Mouse (Mus musculus) left cerebral cortex, postnatal 4 days (tissue): Measurements from ENCODE around the gene Phtf1. TPM values are rescaled to one million over a fixed set of nuclear protein-coding genes. Genes with fewer than 3 reads are reported as not detected.

ENCODE experiments used
- DNase-seq: peaks from one replicate; pipeline ENCODE4 v3.0.0-alpha.2; 2022
- intact Hi-C: fragments of 180-260 bp; cut with DNase I; formaldehyde crosslinking; loops from one replicate; pipeline ENCODE4 v1.15.1; 2025
- total RNA-seq, 2 experiments: library from RNA; stranded (reverse); gene quantifications; 2 replicates each; pipeline ENCODE4 v1.2.3; 2021

Phtf1 gene
- total RNA-seq, 2 experiments from 2014 or later: 30.6 to 35.2 TPM

DNA sequence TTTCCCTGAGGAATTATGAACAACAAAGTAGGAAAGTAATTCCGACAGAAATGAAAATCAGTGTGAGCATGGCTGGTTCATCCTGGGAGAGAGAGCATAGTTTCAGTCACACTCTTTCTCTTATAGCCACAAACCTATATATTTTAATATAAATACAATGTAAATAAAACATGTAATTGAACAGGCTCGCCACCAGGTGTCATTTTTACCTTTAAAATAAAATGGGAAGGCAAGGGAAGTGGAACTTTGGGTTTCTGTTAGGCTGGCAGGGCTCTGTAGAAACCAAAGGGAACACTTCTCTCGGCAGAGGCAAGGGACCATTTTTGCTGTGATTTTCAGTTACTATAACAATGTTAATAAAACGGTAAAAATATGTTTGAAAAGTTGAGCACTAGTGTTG, 51.5 kb downstream of the Phtf1 start:
- intact Hi-C loops: no loop called here
- no peak for DNase-seq

DNA sequence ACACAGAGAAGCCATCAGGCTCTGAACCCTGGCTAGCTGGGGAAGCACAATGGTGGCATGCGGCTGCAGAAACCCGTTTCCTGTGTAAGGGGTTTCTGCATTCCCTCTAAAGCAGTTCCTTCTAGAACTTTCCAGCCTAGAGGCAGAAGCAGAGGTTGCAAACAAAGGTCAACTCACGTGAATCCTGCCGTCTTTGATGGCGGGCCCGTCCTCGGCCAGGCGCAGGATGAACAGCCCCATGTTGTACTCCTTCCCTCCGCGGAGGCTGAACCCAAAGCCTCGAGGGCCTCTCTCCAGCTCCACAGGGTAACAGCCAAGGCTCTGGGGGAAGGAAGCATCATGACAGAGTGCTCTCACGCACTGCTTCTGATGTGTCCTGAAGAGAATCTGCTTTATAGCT, 52.2 kb downstream of the Phtf1 start:
- DNase-seq: no peak
- intact Hi-C loops: loop anchor here (5.0 kb wide), 1 partner anchor 422 kb away; no protein-coding TSS in a partner anchor

DNA sequence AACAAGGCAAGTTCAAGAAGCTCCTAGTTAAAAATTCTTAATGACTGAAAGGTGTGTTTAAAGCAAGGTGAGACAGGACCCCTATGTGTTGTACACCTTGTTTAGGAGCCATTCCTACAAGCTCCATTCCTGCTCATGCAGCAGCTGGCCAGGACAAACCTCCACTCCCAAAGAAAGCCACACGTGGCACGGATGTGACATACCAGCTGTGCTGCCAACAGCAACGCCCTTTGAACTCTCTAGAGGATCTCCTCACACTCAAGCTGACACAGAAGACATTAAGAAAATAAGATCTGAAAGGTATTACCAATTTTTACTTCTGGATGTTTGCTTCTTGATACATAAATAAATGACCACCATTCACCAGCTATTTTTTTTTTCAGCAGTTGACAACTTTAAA, 59.0 kb downstream of the Phtf1 start:
- intact Hi-C loops: no loop called here
- DNase-seq: no peak

DNA sequence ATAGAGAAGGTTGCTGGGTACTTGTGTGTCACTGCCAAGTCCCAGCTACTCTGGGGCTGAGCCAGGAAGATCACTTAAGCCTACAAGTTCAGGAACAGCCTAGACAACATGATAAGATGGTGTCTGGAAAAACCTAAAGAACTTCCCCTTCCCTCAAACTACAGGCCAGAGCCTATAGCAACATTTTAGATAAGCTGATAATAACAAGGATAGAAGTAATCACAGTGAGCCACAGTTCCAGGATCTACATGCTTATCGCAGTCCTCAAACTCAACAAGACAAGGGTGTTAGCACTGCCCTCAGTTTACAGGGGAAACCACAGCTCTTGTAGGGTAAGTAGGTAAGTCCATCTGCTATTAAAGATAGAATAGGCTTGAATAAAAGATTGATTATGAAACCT, 64.2 kb downstream of the Phtf1 start:
- no peak for DNase-seq
- intact Hi-C loops: no loop called here

DNA sequence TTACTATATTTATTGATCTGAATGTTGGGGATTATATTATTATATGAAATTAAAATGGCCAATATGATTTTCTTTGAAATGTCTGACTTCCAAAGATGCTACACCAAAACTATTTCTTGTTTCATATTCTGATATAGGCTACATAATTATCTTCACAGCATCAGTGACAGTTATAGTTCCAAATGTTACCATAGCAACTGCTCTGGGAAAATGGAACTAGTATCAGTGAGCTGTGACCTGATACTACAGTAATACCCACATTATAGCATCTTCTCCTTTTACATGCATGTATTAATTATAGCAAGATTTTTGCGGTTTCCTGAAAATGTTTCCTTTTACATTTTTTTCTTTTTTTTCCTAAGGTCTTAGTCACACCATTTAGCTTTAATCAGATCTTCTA, 64.8 kb downstream of the Phtf1 start:
- intact Hi-C loops: no loop called here
- DNase-seq: no peak

DNA sequence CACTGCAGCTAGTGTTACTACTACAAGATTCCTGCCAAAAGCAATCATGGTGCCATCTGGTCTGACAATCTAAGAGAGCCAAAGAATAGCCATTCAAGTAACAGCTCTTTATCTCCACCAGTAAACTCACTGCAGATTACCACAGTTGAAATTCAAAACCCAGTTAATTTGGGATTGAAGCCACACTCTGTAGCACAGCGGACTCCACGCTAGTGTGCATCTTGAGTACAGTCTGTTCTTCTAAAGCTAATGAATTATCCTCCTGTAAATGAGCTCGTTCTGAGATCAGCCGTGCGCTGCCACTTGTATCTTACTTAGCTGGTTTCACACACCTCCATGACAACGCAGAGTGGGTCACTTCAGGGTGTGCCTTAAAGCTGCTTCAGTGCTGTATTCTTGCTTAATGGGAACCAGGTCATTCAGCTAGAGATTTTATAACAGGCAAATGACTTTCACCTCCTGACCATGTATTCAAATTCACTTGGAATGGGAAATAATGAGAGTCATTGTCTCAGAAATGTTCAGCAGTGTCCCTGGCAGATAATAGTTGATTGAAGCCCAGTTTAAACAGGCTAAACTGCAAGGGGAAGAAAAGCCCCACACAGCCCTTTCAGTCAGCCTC, 91.2 kb downstream of the Phtf1 start:
- intact Hi-C loops: no loop called here
- DNase-seq: peak; percentile 36

DNA sequence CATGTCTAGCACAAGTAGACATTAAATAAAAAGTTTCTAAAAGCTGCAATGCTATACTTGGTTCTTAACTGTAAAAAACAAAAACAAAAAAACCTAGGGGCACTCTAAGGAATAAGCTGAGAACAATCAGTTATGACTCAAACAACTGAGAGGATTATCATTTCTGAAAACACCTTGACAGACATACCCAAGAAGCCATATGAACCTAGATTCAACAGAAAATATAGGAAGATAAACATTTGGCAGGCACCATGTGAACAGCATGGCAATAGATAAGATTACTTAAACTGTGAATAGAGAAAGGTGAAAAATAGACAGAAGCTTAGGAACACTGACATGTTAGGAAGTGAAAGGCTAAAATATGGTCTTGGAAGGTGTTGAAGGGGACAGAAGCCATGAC, 101.5 kb downstream of the Phtf1 start:
- intact Hi-C loops: no loop called here

More for the DNA sequence above, 101.5 kb downstream of the Phtf1 start:
- DNase-seq: no peak

Other genes starting within 250 kb of the Phtf1 start
- 1 to 10 TPM; 4.7 to 5.0 TPM for gene Olfml3, start 230.1 kb upstream of the Phtf1 start, total RNA-seq
- gene Gm10964, start 228.7 kb upstream of the Phtf1 start, total RNA-seq: not detected
- 10 to 100 TPM; 66.7 to 69.9 TPM for gene Hipk1, start 176.5 kb upstream of the Phtf1 start, total RNA-seq
- 10 to 100 TPM; 10.3 to 10.7 TPM for gene Dclre1b, start 158.7 kb upstream of the Phtf1 start, total RNA-seq
- gene Ap4b1, start 158.6 kb upstream of the Phtf1 start, total RNA-seq: 10 to 100 TPM; 14.0 to 16.7 TPM
- gene Gm43064, start 158.5 kb upstream of the Phtf1 start, total RNA-seq: not detected
- gene Bcl2l15, start 135.5 kb upstream of the Phtf1 start, total RNA-seq: under 1 TPM in 1 of 2 experiments, not detected in 1; 0.76 TPM
- under 1 TPM; 0.32 to 0.64 TPM for gene Ptpn22, start 108.3 kb upstream of the Phtf1 start, total RNA-seq
- 10 to 100 TPM; 27.0 to 29.2 TPM for gene Rsbn1, start 54.0 kb upstream of the Phtf1 start, total RNA-seq